Mouse (Mus musculus): ENCODE results near the gene Ptpn5. TPM values are rescaled to one million over a fixed set of nuclear protein-coding genes. Genes with fewer than 3 reads are reported as not detected.

Ptpn5 gene
- total RNA-seq, 1 experiment from 2014 or later, result not detected

DNA sequence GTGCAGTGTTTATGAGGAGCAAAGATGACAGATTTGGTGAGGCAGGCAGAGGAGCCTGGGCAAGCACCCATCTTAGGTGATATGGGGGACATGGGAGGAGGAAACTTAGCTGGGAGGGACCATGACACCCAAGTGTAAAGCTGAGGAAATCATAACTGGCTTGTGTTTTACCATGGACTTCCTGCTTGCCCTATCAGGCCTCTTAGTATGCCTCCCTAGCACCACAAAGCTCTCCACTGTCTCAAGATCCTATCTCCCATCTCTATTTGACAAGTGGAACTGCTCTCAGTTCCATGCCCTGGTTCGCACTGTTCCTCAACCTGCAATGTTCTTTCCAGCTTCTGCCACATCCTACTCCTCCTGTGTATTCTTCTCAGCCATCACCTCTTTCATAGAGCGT, 18.0 kb downstream of the Ptpn5 start:
- ATAC-seq (ENCODE audit: extremely low read depth, insufficient number of reproducible peaks, low FRiP score, poor library complexity, severe bottlenecking), result no peak

DNA sequence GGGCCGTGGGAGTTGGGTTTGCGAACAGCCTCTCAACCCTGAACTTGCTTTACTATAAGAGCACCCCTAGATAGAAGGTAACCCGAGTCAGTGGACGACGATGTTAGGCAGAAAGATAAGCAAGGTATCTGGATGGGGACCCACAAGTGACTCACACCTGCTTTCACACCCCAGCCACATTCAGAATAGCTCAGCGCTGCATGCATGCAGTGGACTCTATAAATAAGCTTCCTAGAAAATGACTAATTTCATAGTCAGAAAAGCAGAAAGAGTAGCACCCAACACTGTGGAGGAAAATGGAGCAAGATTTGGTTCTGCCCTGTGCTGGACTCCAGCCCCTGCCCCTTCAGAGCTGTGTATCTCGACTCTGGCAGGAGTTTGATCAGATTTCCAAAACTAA, 20.1 kb downstream of the Ptpn5 start:
- ATAC-seq (ENCODE audit: extremely low read depth, insufficient number of reproducible peaks, low FRiP score, poor library complexity, severe bottlenecking), result no peak

DNA sequence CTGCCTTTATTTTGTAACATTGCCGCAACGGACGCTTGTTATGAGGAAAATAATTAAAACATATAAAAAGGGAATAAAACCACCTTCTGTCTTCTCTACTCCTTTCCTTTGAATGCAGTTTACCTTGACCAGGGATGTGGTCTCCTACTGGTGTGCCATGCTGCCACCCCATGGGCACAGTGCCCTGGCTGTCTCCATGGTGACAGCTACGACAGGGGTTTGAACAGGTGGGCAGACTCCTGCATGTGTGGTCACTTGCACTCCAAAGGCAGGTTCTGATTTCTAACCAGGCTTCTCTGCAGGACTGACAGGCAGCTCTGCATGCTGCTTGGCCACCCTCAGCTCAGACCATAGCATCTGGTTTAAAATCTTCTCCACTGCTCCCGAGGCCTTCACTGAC, 21.4 kb downstream of the Ptpn5 start:
- ATAC-seq (ENCODE audit: extremely low read depth, insufficient number of reproducible peaks, low FRiP score, poor library complexity, severe bottlenecking), result no peak

DNA sequence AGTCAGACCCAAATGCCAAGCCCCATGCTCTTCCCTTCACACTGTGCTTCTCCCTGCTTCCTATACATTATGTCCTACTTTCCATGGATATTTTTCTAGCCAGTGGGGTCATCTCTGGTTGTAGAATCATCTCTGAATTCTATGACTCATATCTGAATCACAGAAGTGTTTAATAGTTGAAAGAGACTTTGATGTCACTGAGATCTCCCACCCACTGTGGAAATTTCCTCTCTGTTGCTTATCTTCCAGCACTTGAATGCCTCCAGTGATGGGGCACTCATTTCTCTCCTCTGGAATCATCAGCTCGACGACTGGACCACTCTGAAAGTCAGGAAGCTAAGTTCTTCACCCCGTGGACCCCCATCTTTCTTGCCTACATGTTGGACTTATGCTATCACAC, 22.4 kb downstream of the Ptpn5 start:
- ATAC-seq (ENCODE audit: extremely low read depth, insufficient number of reproducible peaks, low FRiP score, poor library complexity, severe bottlenecking), result no peak

DNA sequence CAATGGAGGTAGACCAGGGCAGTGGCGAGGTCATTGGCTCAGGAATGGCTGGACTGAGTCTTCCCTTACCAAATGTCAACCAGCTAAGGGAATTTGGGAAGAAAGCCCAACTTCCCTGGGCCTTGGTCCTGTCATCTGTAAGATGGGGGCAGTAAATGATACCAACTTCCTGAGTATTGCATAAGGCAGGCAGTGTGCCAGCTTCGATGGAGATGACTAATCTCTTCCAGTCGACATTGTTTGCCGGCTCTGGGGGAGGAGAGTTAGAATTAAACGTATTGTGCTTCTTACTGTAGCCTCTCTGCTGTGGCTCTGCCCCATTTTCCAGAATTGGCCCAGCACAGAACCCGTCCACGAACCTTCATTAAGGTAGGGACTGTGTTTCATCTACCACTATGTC, 23.0 kb downstream of the Ptpn5 start:
- ATAC-seq (ENCODE audit: extremely low read depth, insufficient number of reproducible peaks, low FRiP score, poor library complexity, severe bottlenecking), result no peak

DNA sequence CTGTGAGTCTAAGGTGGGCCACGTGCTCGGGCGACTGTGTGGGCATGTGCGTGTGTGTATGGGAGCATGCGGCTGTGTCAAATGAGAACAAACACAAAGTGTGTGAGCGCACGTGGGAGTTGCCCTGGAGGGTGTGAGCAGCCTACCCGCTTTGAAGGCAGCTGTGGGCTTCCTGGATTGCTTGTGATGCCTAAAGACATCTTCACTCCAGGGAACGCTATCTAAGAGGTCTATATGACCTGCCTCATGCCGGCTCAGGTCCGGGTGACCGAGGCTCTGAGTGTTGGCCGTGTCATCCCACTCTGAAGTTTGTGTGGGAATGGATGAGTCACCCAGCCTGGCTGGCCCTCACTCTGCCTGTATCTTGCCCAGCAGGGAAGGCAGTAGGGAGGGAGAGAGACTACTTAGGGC, 24.7 kb downstream of the Ptpn5 start:
- ATAC-seq (ENCODE audit: extremely low read depth, insufficient number of reproducible peaks, low FRiP score, poor library complexity, severe bottlenecking), result no peak

DNA sequence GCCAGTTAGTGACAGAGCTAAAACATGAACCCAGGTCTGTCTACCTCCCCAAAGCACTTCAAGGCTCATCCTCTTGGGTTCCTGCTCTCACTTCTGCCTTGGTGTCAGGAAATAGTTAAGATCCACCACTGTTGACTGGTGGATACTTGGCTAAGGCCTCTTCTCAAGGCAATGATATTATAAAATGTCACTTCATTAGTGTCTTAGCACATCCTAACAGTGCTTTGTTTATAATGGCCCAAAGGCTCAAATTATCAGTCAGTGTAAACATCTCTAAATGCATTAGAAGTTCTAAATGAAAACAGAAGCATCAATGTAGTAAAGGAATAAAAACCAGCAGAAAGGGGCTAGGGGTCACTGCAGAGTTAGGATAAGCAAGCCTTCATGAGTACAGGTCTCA, 26.5 kb downstream of the Ptpn5 start:
- ATAC-seq (ENCODE audit: extremely low read depth, insufficient number of reproducible peaks, low FRiP score, poor library complexity, severe bottlenecking), result no peak

DNA sequence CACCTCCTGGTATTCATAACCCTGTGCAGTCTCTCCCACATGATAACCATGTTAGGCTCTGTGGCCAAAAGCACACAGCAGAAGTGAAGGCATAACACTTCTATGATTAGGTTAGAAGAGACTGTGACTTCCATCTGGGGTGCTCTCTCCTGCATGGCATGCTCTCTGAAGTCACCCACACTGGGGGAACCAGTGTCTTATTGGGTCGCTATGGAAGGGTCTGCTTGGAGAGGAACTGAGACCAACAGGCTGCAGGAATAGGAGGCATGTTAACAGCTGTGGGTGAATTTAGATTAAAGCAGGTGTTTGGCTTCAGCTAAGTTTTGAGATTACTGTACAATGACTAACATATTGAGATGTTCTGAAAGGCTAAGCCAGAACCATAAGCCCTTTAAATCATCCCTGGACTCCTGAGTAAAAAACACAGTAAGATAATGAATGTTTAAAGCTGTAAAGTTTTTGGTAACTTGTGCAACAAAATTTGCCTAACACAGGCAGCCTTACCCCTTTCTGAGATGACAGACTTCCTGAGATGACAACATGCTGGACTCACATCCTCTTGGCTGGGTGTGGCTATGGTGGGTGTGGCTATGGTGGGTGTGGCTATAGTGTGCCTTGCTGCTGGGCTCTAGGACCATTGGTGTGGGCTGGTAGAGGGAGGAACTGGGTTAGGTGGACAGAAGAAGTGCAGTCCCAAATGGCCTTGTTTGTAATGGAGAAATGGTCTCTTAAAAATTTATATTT, 29.6 kb downstream of the Ptpn5 start:
- peak; percentile 77; the same call in 1 of the 2 replicates for ATAC-seq (ENCODE audit: extremely low read depth, insufficient number of reproducible peaks, low FRiP score, poor library complexity, severe bottlenecking)

DNA sequence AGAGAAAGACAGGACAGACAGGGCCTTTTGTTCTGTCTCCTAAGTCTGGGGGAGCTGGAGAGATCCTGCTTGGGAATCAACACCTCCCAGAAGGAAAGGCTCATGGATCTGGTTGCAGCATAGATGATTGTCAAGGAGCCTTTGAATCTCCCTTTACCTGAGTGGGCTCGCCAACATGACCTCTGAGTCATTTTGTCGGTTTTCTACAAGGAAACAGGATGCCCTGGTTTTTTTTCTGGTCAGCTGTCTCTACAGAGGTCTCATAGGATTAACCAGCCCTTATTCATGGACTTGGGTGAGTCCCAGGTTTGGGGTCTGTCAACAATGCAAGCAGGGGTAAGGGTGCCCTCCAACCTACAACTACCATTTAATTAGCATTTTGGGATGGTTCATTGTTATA, 30.5 kb downstream of the Ptpn5 start:
- ATAC-seq (ENCODE audit: extremely low read depth, insufficient number of reproducible peaks, low FRiP score, poor library complexity, severe bottlenecking), result no peak

DNA sequence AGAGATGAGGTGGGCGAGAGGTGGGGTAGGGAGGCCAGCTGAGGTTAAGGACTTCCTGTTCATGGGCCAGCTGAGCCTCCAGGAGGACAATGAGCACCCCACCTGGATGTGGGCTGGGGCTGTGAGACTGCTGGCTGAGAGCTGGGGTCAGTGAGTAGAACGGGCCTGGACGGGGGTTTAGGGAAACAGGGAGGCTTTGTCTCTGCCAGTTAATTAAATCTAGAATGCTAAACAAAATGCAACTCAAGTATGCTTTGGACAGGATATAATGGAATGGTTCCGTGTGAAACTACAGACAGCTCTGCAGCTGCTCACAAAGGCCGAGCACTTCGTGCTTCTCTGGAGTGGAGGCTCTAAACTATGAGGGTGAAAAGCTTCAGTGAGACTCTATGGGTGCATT, 32.9 kb downstream of the Ptpn5 start:
- ATAC-seq (ENCODE audit: extremely low read depth, insufficient number of reproducible peaks, low FRiP score, poor library complexity, severe bottlenecking), result no peak

DNA sequence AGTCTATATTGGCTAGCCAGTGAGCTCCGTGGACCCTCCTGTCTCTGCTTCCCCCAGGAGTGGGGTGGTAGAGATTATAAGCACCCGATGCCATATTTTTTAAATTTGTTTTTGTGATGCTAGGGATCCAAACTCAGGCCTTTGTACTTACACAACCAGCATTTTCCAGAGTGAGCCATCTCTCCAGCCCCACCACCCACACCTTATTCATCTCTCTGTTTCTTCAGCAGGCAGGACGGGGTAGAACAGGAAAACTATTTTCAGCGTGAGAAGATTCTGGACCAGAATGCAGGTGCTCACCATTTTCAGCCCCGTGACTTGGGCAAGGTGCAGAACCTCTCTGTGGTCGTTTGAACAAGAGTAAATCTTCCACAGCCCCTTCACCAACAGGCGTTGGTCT, 34.2 kb downstream of the Ptpn5 start:
- ATAC-seq (ENCODE audit: extremely low read depth, insufficient number of reproducible peaks, low FRiP score, poor library complexity, severe bottlenecking), result no peak

DNA sequence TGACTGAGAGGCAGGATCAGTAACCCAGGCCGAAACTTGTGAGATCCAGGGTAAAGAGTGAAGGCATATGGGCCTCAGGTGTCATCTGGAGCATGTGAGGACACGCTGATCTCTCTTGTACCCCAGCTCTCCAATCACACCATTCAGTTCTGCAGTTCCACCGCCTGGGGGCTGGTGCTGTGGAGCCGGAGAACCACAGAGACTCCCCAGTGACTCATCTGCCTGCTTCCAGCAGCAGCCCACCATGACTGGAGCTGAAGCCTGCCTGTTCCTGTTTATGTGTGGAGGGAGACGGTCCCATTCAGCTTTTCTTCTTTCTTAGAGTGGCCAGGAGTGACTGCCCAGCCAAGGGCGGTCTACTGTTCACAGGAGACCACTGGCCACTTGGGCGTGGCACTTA, 35.4 kb downstream of the Ptpn5 start:
- no peak for ATAC-seq (ENCODE audit: extremely low read depth, insufficient number of reproducible peaks, low FRiP score, poor library complexity, severe bottlenecking)

DNA sequence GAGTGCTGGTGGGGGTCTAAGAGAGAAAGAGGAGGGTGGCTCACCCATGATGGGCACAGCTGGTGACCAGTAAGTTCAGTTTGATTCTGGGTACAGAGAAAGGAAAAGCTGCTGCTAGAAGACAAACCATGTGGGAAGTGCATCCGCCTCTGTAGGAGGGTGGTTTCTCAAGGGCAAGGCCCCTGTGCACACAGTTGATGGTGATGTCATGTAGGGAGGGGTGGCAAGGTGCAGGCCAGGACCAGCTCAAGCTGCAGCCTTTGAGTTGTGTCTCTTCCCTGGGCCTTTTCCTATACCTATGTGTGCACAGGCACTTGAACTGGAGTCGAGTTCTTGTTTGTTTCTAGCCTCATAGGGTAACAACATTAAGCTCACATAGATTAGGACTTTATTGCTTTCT, 38.5 kb downstream of the Ptpn5 start:
- no peak for ATAC-seq (ENCODE audit: extremely low read depth, insufficient number of reproducible peaks, low FRiP score, poor library complexity, severe bottlenecking)

DNA sequence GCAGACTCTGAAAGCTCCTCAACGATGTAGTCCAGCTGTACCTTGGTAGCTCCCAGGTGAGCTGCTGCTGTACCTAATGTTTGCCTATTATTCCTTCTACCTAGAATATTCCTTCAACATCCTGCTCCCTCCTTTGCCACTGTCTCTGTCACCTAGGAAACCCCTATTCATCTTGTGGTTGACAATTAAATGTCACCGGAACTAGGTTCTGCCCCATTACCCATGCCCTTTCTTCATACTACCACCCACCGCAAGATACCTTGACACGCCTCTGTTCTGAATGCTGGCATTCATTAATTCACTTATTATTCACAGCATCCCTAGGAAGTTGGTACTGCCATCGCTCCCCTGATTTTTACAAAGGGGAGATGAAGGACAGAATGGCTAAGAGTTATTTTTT, 39.5 kb downstream of the Ptpn5 start:
- no peak for ATAC-seq (ENCODE audit: extremely low read depth, insufficient number of reproducible peaks, low FRiP score, poor library complexity, severe bottlenecking)

DNA sequence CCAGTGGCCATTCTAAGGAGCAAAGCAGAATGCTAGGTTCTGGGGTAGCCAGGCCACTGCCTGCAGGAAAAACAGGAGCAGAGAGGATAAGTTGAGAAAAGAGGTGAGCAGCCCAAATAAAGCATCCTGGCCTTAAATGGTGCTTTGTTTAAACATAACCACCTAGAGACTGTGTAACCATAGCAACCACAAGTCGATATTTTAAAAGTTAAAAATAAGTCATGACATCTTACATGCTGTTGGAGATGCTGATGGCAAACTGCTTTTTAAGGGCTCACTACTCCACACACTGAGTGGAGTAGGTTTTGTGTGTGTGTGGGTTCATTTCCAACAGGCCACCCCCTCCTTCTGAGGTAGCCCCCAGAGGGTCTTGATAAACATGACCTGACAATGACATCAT, 48.4 kb downstream of the Ptpn5 start:
- no peak for ATAC-seq (ENCODE audit: extremely low read depth, insufficient number of reproducible peaks, low FRiP score, poor library complexity, severe bottlenecking)

DNA sequence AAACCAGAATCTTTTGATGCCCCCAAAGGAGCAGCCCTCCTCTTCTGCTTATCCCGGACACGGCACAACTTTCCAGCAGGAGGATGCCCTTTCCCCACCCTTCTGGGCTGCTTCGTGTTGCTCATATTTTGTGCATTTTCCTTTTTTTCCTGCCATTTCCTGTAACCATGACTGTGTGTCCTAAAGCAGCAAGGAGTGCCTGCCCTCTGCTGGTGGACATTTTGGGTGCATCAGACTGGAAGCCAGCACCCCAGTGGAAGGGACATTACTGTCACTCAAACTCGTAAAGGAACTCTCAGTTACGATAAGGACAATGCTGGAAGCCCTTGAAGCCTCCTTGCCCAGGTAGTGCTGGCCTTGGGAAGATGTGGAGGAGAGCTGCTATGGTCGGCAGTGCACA, 52.2 kb downstream of the Ptpn5 start:
- ATAC-seq (ENCODE audit: extremely low read depth, insufficient number of reproducible peaks, low FRiP score, poor library complexity, severe bottlenecking), result 0 out of 2 replicates have a peak, but pooled peaks have one; percentile 30

DNA sequence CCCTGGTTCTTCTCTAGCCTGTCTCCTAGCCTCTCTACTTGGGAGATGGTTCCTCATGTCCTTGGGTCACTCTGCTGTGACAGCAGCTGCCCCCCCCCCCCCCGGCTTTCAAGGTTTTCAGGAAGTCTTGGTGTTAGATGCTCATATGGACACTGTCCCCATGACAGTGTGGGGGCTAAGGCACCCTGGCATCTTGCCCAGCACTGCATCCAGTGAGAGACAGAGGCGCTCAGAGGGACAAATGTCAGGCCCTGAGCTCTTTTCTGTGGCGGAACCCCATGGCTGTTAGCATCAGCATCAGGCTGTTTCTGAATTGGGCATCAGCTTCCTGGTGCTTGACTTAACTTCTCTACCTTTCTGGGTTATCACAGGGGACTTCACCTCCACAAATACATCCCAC, 52.6 kb downstream of the Ptpn5 start:
- no peak for ATAC-seq (ENCODE audit: extremely low read depth, insufficient number of reproducible peaks, low FRiP score, poor library complexity, severe bottlenecking)

DNA sequence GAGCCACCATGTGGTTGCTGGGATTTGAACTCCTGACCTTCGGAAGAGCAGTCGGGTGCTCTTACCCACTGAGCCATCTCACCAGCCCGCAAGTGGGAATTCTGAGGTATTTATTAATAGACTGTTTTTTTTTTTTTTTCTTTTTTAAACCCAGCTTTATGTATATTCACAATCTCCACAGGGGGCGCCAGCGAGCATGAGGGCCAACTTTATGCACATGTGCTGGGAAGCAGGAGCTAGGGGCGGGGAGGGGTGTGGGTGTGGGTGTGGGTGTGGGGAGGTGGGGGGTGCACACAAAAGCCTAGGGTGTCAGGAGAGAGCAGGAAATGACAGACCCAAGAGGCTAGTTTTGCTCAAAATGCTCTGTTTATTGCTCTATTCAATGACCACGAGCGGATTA, 56.0 kb downstream of the Ptpn5 start:
- ATAC-seq (ENCODE audit: extremely low read depth, insufficient number of reproducible peaks, low FRiP score, poor library complexity, severe bottlenecking), result no peak

DNA sequence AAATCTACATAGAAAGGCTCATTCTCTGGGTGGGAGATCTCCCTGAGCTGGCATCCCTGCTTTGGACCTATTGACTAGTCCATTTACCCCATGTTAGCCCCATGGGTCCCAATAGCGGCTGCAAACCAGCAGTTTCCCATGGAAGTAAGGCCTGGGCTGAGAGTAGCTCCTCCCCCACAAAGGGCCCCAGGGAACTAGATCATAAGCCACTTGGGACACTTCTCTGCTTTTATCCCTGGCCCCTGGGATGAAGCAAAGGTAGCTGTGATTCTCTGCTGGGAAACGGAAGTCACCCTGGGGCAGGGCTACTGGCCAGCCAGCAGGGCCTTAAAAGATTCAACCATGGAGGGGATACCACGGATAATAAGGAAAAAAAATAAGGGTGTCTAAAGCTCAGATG, 56.8 kb downstream of the Ptpn5 start:
- ATAC-seq (ENCODE audit: extremely low read depth, insufficient number of reproducible peaks, low FRiP score, poor library complexity, severe bottlenecking), result no peak

DNA sequence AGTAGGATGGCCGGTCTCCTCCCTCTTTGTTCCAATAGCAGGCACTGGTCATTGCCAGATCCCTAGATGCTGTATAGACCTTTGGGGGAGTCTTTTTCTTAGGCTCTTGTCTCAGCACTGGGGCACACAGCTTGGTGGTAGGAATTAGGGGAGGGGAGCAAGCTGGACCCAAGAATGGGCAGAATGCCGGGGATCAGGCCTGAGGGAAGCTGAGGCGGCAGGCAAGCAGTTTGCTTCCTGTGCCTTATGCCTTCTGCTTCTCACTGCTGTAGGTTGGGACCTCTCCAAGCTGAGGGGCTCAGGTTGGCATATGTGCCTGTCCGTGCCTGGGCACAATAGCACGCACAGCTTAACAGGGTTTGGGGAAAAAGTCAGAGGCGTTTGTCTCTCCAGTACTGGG, 57.3 kb downstream of the Ptpn5 start:
- no peak for ATAC-seq (ENCODE audit: extremely low read depth, insufficient number of reproducible peaks, low FRiP score, poor library complexity, severe bottlenecking)
